Mouse (Mus musculus) MEL (cell line): ENCODE measurements around the gene Mab21l3. TPM values are rescaled to one million over a fixed set of nuclear protein-coding genes. Genes with fewer than 3 reads are reported as not detected.

Experiments used
- DNase-seq: peaks from one replicate; pipeline ENCODE4 v3.0.0; 2011; ENCODE audit warnings: low read depth, low spot score
- H3K27ac ChIP-seq: 2 replicates; pipeline ENCODE4 v1.5.1; 2012; ENCODE audit warnings: low read depth, mild to moderate bottlenecking, control low read depth, low read length, moderate library complexity; ENCODE audit not compliant: control insufficient read depth
- H3K27me3 ChIP-seq, 2 experiments: fragments of 150-350 bp in 1 of 2; sonication (generic) in 1 of 2; 2 replicates each; pipeline ENCODE4 v1.6.1; 2012; ENCODE audit warnings: low read length in 2 of 2, mild to moderate bottlenecking in 2 of 2, improper control_type of control experiment in 1 of 2, moderate library complexity in 1 of 2; ENCODE audit not compliant: insufficient read depth in 2 of 2, control insufficient read depth in 1 of 2
- H3K36me3 ChIP-seq, 2 experiments: 2 replicates each; pipeline ENCODE4 v1.6.1; 2012 to 2014; ENCODE audit warnings: low read length in 2 of 2, improper control_type of control experiment in 1 of 2, inconsistent platforms in 1 of 2, mild to moderate bottlenecking in 1 of 2; ENCODE audit not compliant: insufficient read depth in 2 of 2, control insufficient read depth in 1 of 2
- H3K4me1 ChIP-seq, 2 experiments: fragments of 150-350 bp in 1 of 2; sonication (generic) in 1 of 2; 2 replicates each; pipeline ENCODE4 v1.6.1; 2012; ENCODE audit warnings: low read length in 2 of 2, improper control_type of control experiment in 1 of 2, mild to moderate bottlenecking in 1 of 2; ENCODE audit not compliant: insufficient read depth in 2 of 2, control insufficient read depth in 1 of 2
- H3K4me3 ChIP-seq, 2 experiments: fragments of 150-350 bp in 1 of 2; sonication (generic) in 1 of 2; 2 replicates each; pipeline ENCODE4 v1.5.1; 2012; ENCODE audit warnings: low read depth in 2 of 2, low read length in 2 of 2, mild to moderate bottlenecking in 2 of 2, moderate library complexity in 2 of 2, control low read depth in 1 of 2, improper control_type of control experiment in 1 of 2; ENCODE audit not compliant: control insufficient read depth in 1 of 2, insufficient read depth in 1 of 2
- H3K79me2 ChIP-seq: 2 replicates; pipeline ENCODE4 v1.6.1; 2012; ENCODE audit warnings: mild to moderate bottlenecking, low read length, moderate library complexity; ENCODE audit not compliant: control insufficient read depth, poor library complexity, insufficient read depth
- H3K9ac ChIP-seq: 2 replicates; pipeline ENCODE4 v1.6.1; 2012; ENCODE audit warnings: low read depth, mild to moderate bottlenecking, control low read depth, low read length, moderate library complexity; ENCODE audit not compliant: control insufficient read depth, poor library complexity, severe bottlenecking
- H3K9me3 ChIP-seq: fragments of 150-350 bp; sonication (generic); replicated peaks from 2 replicates; pipeline ENCODE4 v1.6.1; 2012; ENCODE audit warnings: mild to moderate bottlenecking, low read length, improper control_type of control experiment, moderate library complexity; ENCODE audit not compliant: insufficient read depth
- BHLHE40 ChIP-seq: IDR thresholded peaks from 2 replicates; pipeline ENCODE4 v1.6.1; 2012; ENCODE audit warnings: low read depth, mild to moderate bottlenecking, inconsistent platforms, low read length, improper control_type of control experiment, borderline replicate concordance
- CHD1 ChIP-seq: IDR thresholded peaks from 2 replicates; pipeline ENCODE4 v1.6.1; 2012; ENCODE audit warnings: low read depth, mild to moderate bottlenecking, inconsistent platforms, low read length, improper control_type of control experiment
- E2F4 ChIP-seq: IDR thresholded peaks from 2 replicates; pipeline ENCODE4 v1.6.1; 2011; ENCODE audit warnings: low read depth, low read length, improper control_type of control experiment, borderline replicate concordance
- EP300 ChIP-seq, 2 experiments: IDR thresholded peaks; 2 replicates each; pipeline ENCODE4 v1.6.1; 2011; ENCODE audit warnings: improper control_type of control experiment in 2 of 2, low read length in 2 of 2, low read depth in 1 of 2, mild to moderate bottlenecking in 1 of 2
- ETS1 ChIP-seq: IDR thresholded peaks from 2 replicates; pipeline ENCODE4 v1.6.1; 2012; ENCODE audit warnings: low read depth, mild to moderate bottlenecking, inconsistent platforms, low read length, improper control_type of control experiment, moderate library complexity
- MAFK ChIP-seq: IDR thresholded peaks from 2 replicates; pipeline ENCODE4 v1.6.1; 2011; ENCODE audit warnings: low read depth, mild to moderate bottlenecking, low read length, improper control_type of control experiment, borderline replicate concordance
- MAZ ChIP-seq: IDR thresholded peaks from 2 replicates; pipeline ENCODE4 v1.6.1; 2012; ENCODE audit warnings: low read depth, mild to moderate bottlenecking, inconsistent platforms, low read length, improper control_type of control experiment
- MXI1 ChIP-seq: IDR thresholded peaks from 2 replicates; pipeline ENCODE4 v1.6.1; 2011; ENCODE audit warnings: mild to moderate bottlenecking, low read depth, low read length, improper control_type of control experiment
- POLR2A ChIP-seq, 2 experiments: IDR thresholded peaks; 2 replicates each; pipeline ENCODE4 v1.6.1; 2011 to 2012; ENCODE audit warnings: low read length in 2 of 2, mild to moderate bottlenecking in 2 of 2, control low read depth in 1 of 2, improper control_type of control experiment in 1 of 2, low read depth in 1 of 2, moderate library complexity in 1 of 2; ENCODE audit not compliant: control insufficient read depth in 1 of 2, insufficient read depth in 1 of 2, poor library complexity in 1 of 2
- POLR2AphosphoS2 ChIP-seq: IDR thresholded peaks from 2 replicates; pipeline ENCODE4 v1.6.1; 2011; ENCODE audit warnings: low read length, improper control_type of control experiment
- POLR2AphosphoS5 ChIP-seq: IDR thresholded peaks from 2 replicates; pipeline ENCODE4 v1.6.1; 2012; ENCODE audit warnings: low read depth, borderline replicate concordance, mild to moderate bottlenecking, inconsistent platforms, low read length, moderate library complexity, mixed read lengths
- RCOR1 ChIP-seq: IDR thresholded peaks from 2 replicates; pipeline ENCODE4 v1.6.1; 2012; ENCODE audit warnings: low read depth, mild to moderate bottlenecking, inconsistent platforms, low read length, improper control_type of control experiment
- SIN3A ChIP-seq: IDR thresholded peaks from 2 replicates; pipeline ENCODE4 v1.6.1; 2012; ENCODE audit warnings: low read length, improper control_type of control experiment, inconsistent platforms
- SMC3 ChIP-seq: IDR thresholded peaks from 2 replicates; pipeline ENCODE4 v1.6.1; 2011; ENCODE audit warnings: low read depth, low read length, improper control_type of control experiment
- TAL1 ChIP-seq: IDR thresholded peaks from 2 replicates; pipeline ENCODE4 v1.6.1; 2012; ENCODE audit warnings: mild to moderate bottlenecking, inconsistent platforms, low read length, moderate library complexity, mixed read lengths
- UBTF ChIP-seq: IDR thresholded peaks from 2 replicates; pipeline ENCODE4 v1.6.1; 2012; ENCODE audit warnings: low read depth, mild to moderate bottlenecking, inconsistent platforms, low read length, improper control_type of control experiment, moderate library complexity, borderline replicate concordance; ENCODE audit not compliant: insufficient read depth
- USF2 ChIP-seq, 2 experiments: IDR thresholded peaks; 2 replicates each; pipeline ENCODE4 v1.6.1; 2011 to 2012; ENCODE audit warnings: improper control_type of control experiment in 2 of 2, low read length in 2 of 2, borderline replicate concordance in 1 of 2, inconsistent platforms in 1 of 2, low read depth in 1 of 2, mild to moderate bottlenecking in 1 of 2; ENCODE audit not compliant: insufficient read depth in 1 of 2
- ZC3H11A ChIP-seq: IDR thresholded peaks from 2 replicates; pipeline ENCODE4 v1.6.1; 2012; ENCODE audit warnings: low read depth, mild to moderate bottlenecking, inconsistent platforms, low read length, improper control_type of control experiment
- ZKSCAN1 ChIP-seq: IDR thresholded peaks from 2 replicates; pipeline ENCODE4 v1.6.1; 2012; ENCODE audit warnings: low read depth, mild to moderate bottlenecking, inconsistent platforms, low read length, improper control_type of control experiment, moderate library complexity
- ZMIZ1 ChIP-seq: IDR thresholded peaks from 2 replicates; pipeline ENCODE4 v1.6.1; 2012; ENCODE audit warnings: low read depth, mild to moderate bottlenecking, inconsistent platforms, low read length, improper control_type of control experiment, moderate library complexity
- ZNF384 ChIP-seq: IDR thresholded peaks from 2 replicates; pipeline ENCODE4 v1.6.1; 2012; ENCODE audit warnings: low read depth, mild to moderate bottlenecking, inconsistent platforms, low read length, improper control_type of control experiment
- polyA plus RNA-seq, 2 experiments: library from polyadenylated mRNA; stranded (reverse) in 1 of 2; unstranded in 1 of 2; fragments of >175 nt in 1 of 2; fragments of >200 nt in 1 of 2; gene quantifications; 2 replicates each; pipeline versions ENCODE4 v1.2.1 to v1.2.4; 2012; ENCODE audit warnings: low replicate concordance in 2 of 2, low read depth in 1 of 2; ENCODE audit not compliant: insufficient read length in 2 of 2, insufficient read depth in 1 of 2, missing spikeins in 1 of 2
- total RNA-seq: library from RNA; depleted of rRNA; stranded (reverse); fragments of 300-350 nt; gene quantifications from 2 replicates; pipeline ENCODE4 v1.2.3, GENCODE M21; 2012

The Mab21l3 gene
- total and polyA plus RNA-seq, 3 experiments, result 0.04 TPM; not detected in 2

- Histone ChIP-seq H3K9me3 (no peaks in the 10 kb centered on the region), H3K36me3 (no peaks in the 10 kb centered on the region), H3K79me2 (no peaks in the 10 kb centered on the region), H3K27ac (no peak overlapping the region), H3K27me3 (no peaks in the 10 kb centered on the region), H3K4me1 (no peaks in the 10 kb centered on the region), H3K4me3 (no peak overlapping the region), H3K9ac (no peak overlapping the region)
- no peak for DNase-seq
- TF ChIP-seq UBTF (no peak), CHD1 (no peak), BHLHE40 (no peak), SMC3 (no peak), EP300 (IDR thresholded peaks at IDR 0.05; ENCODE audit: low read depth in 1 of 2, low read length in 2 of 2) (no peak), POLR2AphosphoS5 (no peak), ZMIZ1 (no peak), RCOR1 (no peak)
Observed at GRCm38 (mm10) chr3:101860151-101860550, 11.4 kb upstream of the Mab21l3 start.

GRCm38 (mm10) chr3:101859740-101860139, 11.0 kb upstream of the Mab21l3 start:
- Histone ChIP-seq H3K4me3 (no peak overlapping the region), H3K27ac (no peak overlapping the region), H3K27me3 (no peaks in the 10 kb centered on the region), H3K9me3 (no peaks in the 10 kb centered on the region), H3K4me1 (no peaks in the 10 kb centered on the region), H3K36me3 (no peaks in the 10 kb centered on the region), H3K9ac (no peak overlapping the region), H3K79me2 (no peaks in the 10 kb centered on the region)
- TF ChIP-seq SIN3A, result no peak
- no peak for TF ChIP-seq MAZ
- TF ChIP-seq USF2 (IDR thresholded peaks at IDR 0.05; ENCODE audit: borderline replicate concordance in 1 of 2, insufficient read depth in 1 of 2, low read depth in 1 of 2, low read length in 2 of 2), result no peak
- DNase-seq, result no peak

- no peaks in the 10 kb centered on the region for H3K4me1 ChIP-seq
- H3K9ac ChIP-seq, result no peak overlapping the region
- H3K27ac ChIP-seq, result no peak overlapping the region
- no peaks in the 10 kb centered on the region for H3K9me3 ChIP-seq
- no peaks in the 10 kb centered on the region for H3K36me3 ChIP-seq
- H3K79me2 ChIP-seq, result no peaks in the 10 kb centered on the region
- TF ChIP-seq ZKSCAN1 (no peak), SMC3 (no peak), POLR2AphosphoS2 (no peak), MAZ (no peak), MXI1 (no peak), TAL1 (no peak), CHD1 (no peak), ZC3H11A (no peak), MAFK (no peak), ZNF384 (no peak), ETS1 (no peak), POLR2A (IDR thresholded peaks at IDR 0.05; ENCODE audit: control insufficient read depth in 1 of 2, insufficient read depth in 1 of 2, low read depth in 1 of 2, low read length in 2 of 2, poor library complexity in 1 of 2) (no peak), E2F4 (no peak)
- H3K4me3 ChIP-seq, result no peak overlapping the region
- H3K27me3 ChIP-seq, result no peaks in the 10 kb centered on the region
- no peak for DNase-seq
Observed at GRCm38 (mm10) chr3:101854075-101854474, 5.3 kb upstream of the Mab21l3 start.
